Mouse (Mus musculus) myocyte (in vitro differentiated cells): ENCODE measurements at regions not wholly inside any gene's neighbourhood (a gene's known extent, or its start where the extent isn't known, plus 50 kb on each side); places are given as distances from the start of the nearest gene placed in this dataset.

Experiments
- MAX ChIP-seq: IDR thresholded peaks from one replicate; pipeline ENCODE4 v1.6.1; 2011; ENCODE audit warnings: low read depth, mild to moderate bottlenecking, control low read depth
- MYOG ChIP-seq, 3 experiments: IDR thresholded peaks; one replicate each; pipeline ENCODE4 v1.6.1; 2011; ENCODE audit warnings: control low read depth in 2 of 3, low read depth in 2 of 3, mild to moderate bottlenecking in 2 of 3; ENCODE audit not compliant: insufficient read length in 2 of 3, control insufficient read depth in 1 of 3, insufficient read depth in 1 of 3
- POLR2A ChIP-seq: IDR thresholded peaks from one replicate; pipeline ENCODE4 v1.6.1; 2011; ENCODE audit warnings: low read depth, mild to moderate bottlenecking, control low read depth, moderate library complexity; ENCODE audit not compliant: insufficient read length
- POLR2AphosphoS2 ChIP-seq: IDR thresholded peaks from one replicate; pipeline ENCODE4 v1.6.1; 2011; ENCODE audit warnings: low read depth, control low read depth; ENCODE audit not compliant: insufficient read length
- SRF ChIP-seq: IDR thresholded peaks from one replicate; pipeline ENCODE4 v1.6.1; 2011; ENCODE audit warnings: low read depth; ENCODE audit not compliant: control insufficient read depth, insufficient read length
- TCF12 ChIP-seq: IDR thresholded peaks from one replicate; pipeline ENCODE4 v1.6.1; 2011; ENCODE audit warnings: mild to moderate bottlenecking, control low read depth; ENCODE audit not compliant: poor library complexity, insufficient read depth, severe bottlenecking
- USF1 ChIP-seq: IDR thresholded peaks from one replicate; pipeline ENCODE4 v1.6.1; 2011; ENCODE audit warnings: low read depth, mild to moderate bottlenecking, control low read depth, moderate library complexity

- TF ChIP-seq POLR2A, result no peak
- no peak for TF ChIP-seq MAX
- TF ChIP-seq POLR2AphosphoS2, result no peak
- no peak for TF ChIP-seq USF1
- TF ChIP-seq SRF, result peak; percentile 79
- TF ChIP-seq MYOG (IDR thresholded peaks at IDR 0.05; ENCODE audit: control insufficient read depth in 1 of 3, insufficient read depth in 1 of 3, insufficient read length in 2 of 3, low read depth in 2 of 3), result peak in 1 of 3 experiments; percentile 20
- TF ChIP-seq TCF12, result no peak
Measured at GRCm38 (mm10) chrX:11720517-11720916, 392.9 kb downstream of the H2al1j start.
